Mouse (Mus musculus) forebrain, embryonic 14.5 days (tissue): ENCODE results near the gene Ppih. TPM values are rescaled to one million over a fixed set of nuclear protein-coding genes. Genes with fewer than 3 reads are reported as not detected.
"Not testable (repeated sequence)": the region's sequence is repeated elsewhere in the genome, so short reads cannot be mapped to it uniquely, and the experiment has no call there.

Experiments
- ATAC-seq: fragments of 200-750 bp; cut with Nextera tagmentation; 2 replicates; pipeline ENCODE4 v1.8.0; 2017; ENCODE audit warnings: mild to moderate bottlenecking, moderate library complexity
- DNase-seq: peaks from one replicate; pipeline ENCODE4 v3.0.0-alpha.2; 2015; ENCODE audit warnings: low spot score
- H3K27ac ChIP-seq: fragments of 300-500 bp; sonication (generic); 2 replicates; pipeline ENCODE4 v1.5.1; 2014; ENCODE audit warnings: low read depth, mild to moderate bottlenecking, control low read depth, low read length, moderate library complexity
- H3K27me3 ChIP-seq: fragments of 300-500 bp; sonication (generic); replicated peaks from 2 replicates; pipeline ENCODE4 v1.6.1; 2014; ENCODE audit warnings: low read length, control low read depth, mixed read lengths; ENCODE audit not compliant: control insufficient read depth, insufficient read depth
- H3K36me3 ChIP-seq: fragments of 300-500 bp; sonication (generic); 2 replicates; pipeline ENCODE4 v1.6.1; 2014; ENCODE audit warnings: low read length, control low read depth; ENCODE audit not compliant: control insufficient read depth, insufficient read depth
- H3K4me1 ChIP-seq: fragments of 300-500 bp; sonication (generic); 2 replicates; pipeline ENCODE4 v1.6.1; 2014; ENCODE audit warnings: antibody characterized with exemption, low read length, control low read depth; ENCODE audit not compliant: control insufficient read depth, insufficient read depth
- H3K4me2 ChIP-seq: fragments of 300-500 bp; sonication (generic); 2 replicates; pipeline ENCODE4 v1.6.1; 2014; ENCODE audit warnings: mild to moderate bottlenecking, control low read depth, low read length
- H3K4me3 ChIP-seq: fragments of 300-500 bp; sonication (generic); 2 replicates; pipeline ENCODE4 v1.5.1; 2014; ENCODE audit warnings: low read depth, low read length, control low read depth
- H3K9ac ChIP-seq: fragments of 300-500 bp; sonication (generic); 2 replicates; pipeline ENCODE4 v1.6.1; 2014; ENCODE audit warnings: mild to moderate bottlenecking, low read length, control low read depth, moderate library complexity
- H3K9me3 ChIP-seq: fragments of 300-500 bp; sonication (generic); replicated peaks from 2 replicates; pipeline ENCODE4 v1.6.1; 2016; ENCODE audit warnings: low read length, control low read depth, mixed read lengths; ENCODE audit not compliant: control insufficient read depth
- WGBS: fragments of 180-500 bp; shearing (Covaris S2); extraction: QIAGEN DNeasy Blood & Tissue Kit; methylation state at CpG from one replicate; pipeline ENCODE4 v1.1.7; 2014; 5-methylcytosine and 5-hydroxymethylcytosine counted together
- polyA plus RNA-seq: library from polyadenylated mRNA; unstranded; fragments of >200 nt; fragmentation: Nextera tagmentation; extraction: Ambion mirVana; gene quantifications from 2 replicates; pipeline ENCODE4 v1.2.1, GENCODE M21; 2014

The Ppih gene
- polyA plus RNA-seq, 1 experiment from 2014 or later: 95.8 TPM

- Histone ChIP-seq H3K9me3 (no peaks in the 10 kb centered on the region), H3K36me3 (peaks cover 5% of the 10 kb centered on the region; the same call in 1 of the 2 replicates), H3K4me2 (peak within 1 kb of the TSS; percentile 81), H3K4me1 (peaks cover 9% of the 10 kb centered on the region; the same call in 1 of the 2 replicates), H3K4me3 (peak within 1 kb of the TSS; percentile 92), H3K27ac (peak within 1 kb of the TSS; percentile 91), H3K27me3 (no peaks in the 10 kb centered on the region), H3K9ac (peak within 1 kb of the TSS; percentile 90)
- ATAC-seq (peak; percentile 99), DNase-seq (peak; percentile 100)
- WGBS: under 1% methylated on average over 60 of the region's 61 CpGs
Observed at GRCm38 (mm10) chr4:119294415-119295133, 25.8 kb downstream of the Ppih start, which contains the start of gene Ybx1. Ybx1 (minus strand) TSS chr4:119294604.

- peak; percentile 38 for ATAC-seq
- Histone ChIP-seq H3K4me2 (peak overlapping the region; percentile 81), H3K4me1 (peaks cover 9% of the 10 kb centered on the region; the same call in 1 of the 2 replicates), H3K27ac (peak overlapping the region; percentile 82), H3K9me3 (no peaks in the 10 kb centered on the region), H3K9ac (peak overlapping the region; percentile 90), H3K27me3 (no peaks in the 10 kb centered on the region), H3K4me3 (peak overlapping the region; percentile 92), H3K36me3 (peaks cover 5% of the 10 kb centered on the region; the same call in 1 of the 2 replicates)
- DNase-seq: peak; percentile 26
- under 1% methylated on average over 45 of the region's 80 CpGs for WGBS
Observed at GRCm38 (mm10) chr4:119293574-119294258, 26.6 kb downstream of the Ppih start.

- under 1% methylated on average over 24 of the region's 24 CpGs for WGBS
- Histone ChIP-seq H3K36me3 (peaks cover 10% of the 10 kb centered on the region; the same call in 1 of the 2 replicates), H3K27me3 (no peaks in the 10 kb centered on the region), H3K27ac (peak overlapping the region; percentile 82), H3K4me3 (peak overlapping the region; percentile 92), H3K4me1 (peaks cover 9% of the 10 kb centered on the region; the same call in 1 of the 2 replicates), H3K9ac (peak overlapping the region; percentile 90), H3K9me3 (no peaks in the 10 kb centered on the region), H3K4me2 (peak overlapping the region; percentile 81)
- DNase-seq (peak; percentile 87), ATAC-seq (peak; percentile 27; the same call in 1 of the 2 replicates)
Observed at GRCm38 (mm10) chr4:119292771-119293573, 27.4 kb downstream of the Ppih start.

GRCm38 (mm10) chr4:119291921-119292320, 28.4 kb downstream of the Ppih start:
- H3K4me1 ChIP-seq: peaks cover 14% of the 10 kb centered on the region; the same call in 1 of the 2 replicates
- 67% methylated on average over 1 of the region's 1 CpGs for WGBS
- peak overlapping the region; percentile 81 for H3K4me2 ChIP-seq
- no peak overlapping the region for H3K27ac ChIP-seq
- H3K27me3 ChIP-seq: no peaks in the 10 kb centered on the region
- DNase-seq: no peak
- ATAC-seq: no peak
- H3K4me3 ChIP-seq: peak overlapping the region; percentile 92
- H3K9ac ChIP-seq: peak overlapping the region; percentile 90; the same call in 1 of the 2 replicates
- peaks cover 17% of the 10 kb centered on the region for H3K36me3 ChIP-seq
- H3K9me3 ChIP-seq: no peaks in the 10 kb centered on the region

DNA sequence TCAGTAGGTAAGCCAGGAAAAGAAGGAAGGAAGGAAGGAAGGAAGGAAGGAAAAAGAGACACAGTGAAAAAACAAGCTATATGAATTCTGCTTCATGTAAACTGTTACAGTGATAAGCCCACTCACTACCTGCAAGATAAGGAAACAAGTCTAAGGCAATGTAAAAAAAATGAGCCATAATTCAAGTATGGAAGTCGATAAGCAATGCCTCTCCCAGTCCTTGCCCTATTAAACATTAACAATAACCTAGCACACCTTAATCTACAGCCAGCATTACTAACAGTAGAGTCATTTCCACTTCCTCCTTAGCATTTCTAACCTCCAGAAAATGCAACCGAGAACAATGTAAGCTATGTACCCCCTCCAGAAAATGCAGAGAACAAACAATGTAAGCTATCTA, 35.0 kb downstream of the Ppih start:
- H3K4me3 ChIP-seq: no peak overlapping the region
- no peak overlapping the region for H3K4me2 ChIP-seq
- peaks cover 65% of the 10 kb centered on the region for H3K36me3 ChIP-seq
- H3K27ac ChIP-seq: no peak overlapping the region
- ATAC-seq (no peak), DNase-seq (no peak)
- no peak overlapping the region for H3K9ac ChIP-seq
- no peaks in the 10 kb centered on the region for H3K27me3 ChIP-seq
- H3K9me3 ChIP-seq: no peaks in the 10 kb centered on the region
- WGBS: 81% methylated on average over 2 of the region's 2 CpGs
- peaks cover 8% of the 10 kb centered on the region; the same call in 1 of the 2 replicates for H3K4me1 ChIP-seq

DNA sequence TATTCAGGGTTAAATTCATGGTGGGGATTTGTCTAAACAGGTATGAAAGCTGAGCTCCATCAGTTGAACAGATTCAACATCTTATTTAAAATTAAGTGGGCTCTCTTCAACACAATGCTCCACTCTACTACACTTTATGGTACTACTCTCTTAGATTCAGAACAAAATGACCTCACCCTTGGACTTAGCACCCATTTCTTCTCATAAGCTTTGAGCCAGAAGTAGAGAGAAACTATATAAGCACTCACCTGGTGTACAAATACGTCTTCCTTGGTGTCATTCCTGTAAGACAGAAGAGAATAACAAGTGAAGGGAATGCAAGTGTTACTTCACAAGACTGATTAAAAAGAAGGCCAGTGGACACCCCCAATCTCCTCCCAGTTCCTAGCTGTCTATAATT, 35.5 kb downstream of the Ppih start:
- 92% methylated on average over 1 of the region's 1 CpGs for WGBS
- Histone ChIP-seq H3K9ac (no peak overlapping the region), H3K27ac (no peak overlapping the region), H3K27me3 (no peaks in the 10 kb centered on the region), H3K4me3 (no peak overlapping the region), H3K4me2 (no peak overlapping the region), H3K4me1 (peaks cover 6% of the 10 kb centered on the region; the same call in 1 of the 2 replicates), H3K9me3 (no peaks in the 10 kb centered on the region), H3K36me3 (peaks cover 70% of the 10 kb centered on the region)
- no peak for ATAC-seq
- DNase-seq: no peak

- not testable (repeated sequence) for H3K4me2 ChIP-seq, ATAC-seq, H3K4me1 ChIP-seq, DNase-seq, H3K4me3 ChIP-seq, H3K27me3 ChIP-seq, H3K27ac ChIP-seq, H3K9ac ChIP-seq, H3K9me3 ChIP-seq
- WGBS: 87% methylated on average over 15 of the region's 15 CpGs
- peaks cover 92% of the 10 kb centered on the region for H3K36me3 ChIP-seq
Observed at GRCm38 (mm10) chr4:119278784-119279183, 41.6 kb downstream of the Ppih start.

- Histone ChIP-seq H3K36me3 (peaks cover 92% of the 10 kb centered on the region), H3K27me3 (no peaks in the 10 kb centered on the region), H3K27ac (no peak overlapping the region), H3K4me3 (no peak overlapping the region), H3K9me3 (no peaks in the 10 kb centered on the region), H3K4me1 (no peaks in the 10 kb centered on the region), H3K9ac (no peak overlapping the region), H3K4me2 (no peak overlapping the region)
- 83% methylated on average over 2 of the region's 2 CpGs for WGBS
- ATAC-seq (no peak), DNase-seq (no peak)
Observed at GRCm38 (mm10) chr4:119275726-119276125, 44.6 kb downstream of the Ppih start.
